Mouse (Mus musculus) heart, adult 9 months (tissue): ENCODE measurements around the gene Olfr481.

ENCODE experiments used
- DNase-seq, 2 experiments: peaks; one replicate each; pipeline ENCODE4 v3.0.0; 2022; ENCODE audit warnings: low spot score in 2 of 2

Olfr481 gene

DNA sequence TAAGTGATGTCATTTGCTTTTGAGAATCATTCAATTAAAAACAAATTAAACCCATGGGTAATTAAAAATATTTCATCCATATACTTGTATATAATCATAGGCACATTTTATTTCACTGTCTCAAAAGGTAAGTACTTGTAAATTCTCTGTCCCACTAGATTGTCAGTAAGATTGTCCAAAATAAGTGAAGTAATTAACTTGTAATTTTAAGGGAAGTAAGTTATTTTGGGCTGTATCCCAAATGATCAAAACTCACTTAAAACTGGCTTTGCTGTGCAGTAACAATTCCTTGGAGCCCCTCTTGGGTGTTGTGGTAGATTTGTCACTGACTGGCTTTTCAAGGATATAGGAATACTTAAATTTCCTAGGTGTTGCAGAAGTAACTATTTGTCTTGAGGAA lies at the start of gene Olfr481:
Olfr481 (plus strand) TSS at position 301 of the 400 bp plus-strand sequence.
- no peak for DNase-seq

DNA sequence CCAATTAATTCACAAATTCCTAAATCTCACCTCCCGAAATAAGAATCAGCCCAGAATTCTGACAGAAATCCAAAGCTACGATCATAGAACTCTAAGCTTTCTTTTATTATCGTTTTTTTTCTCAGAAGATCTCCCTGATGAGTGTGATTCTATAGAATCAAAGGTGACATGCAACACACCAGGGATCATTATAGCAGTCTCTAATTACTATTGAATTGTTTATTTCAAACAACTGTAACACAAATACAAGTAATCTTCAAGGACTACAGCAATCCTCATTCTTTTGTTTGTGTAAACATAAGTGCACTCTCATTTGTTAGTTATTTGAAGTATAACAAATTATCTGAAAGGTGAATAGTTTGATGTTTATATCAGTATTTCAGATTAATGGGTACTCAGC lies 45.8 kb upstream of the Olfr481 start, which contains the start of gene Olfr478:
Olfr478 (minus strand) TSS at position 101 of the 400 bp plus-strand sequence.
- DNase-seq: no peak

DNA sequence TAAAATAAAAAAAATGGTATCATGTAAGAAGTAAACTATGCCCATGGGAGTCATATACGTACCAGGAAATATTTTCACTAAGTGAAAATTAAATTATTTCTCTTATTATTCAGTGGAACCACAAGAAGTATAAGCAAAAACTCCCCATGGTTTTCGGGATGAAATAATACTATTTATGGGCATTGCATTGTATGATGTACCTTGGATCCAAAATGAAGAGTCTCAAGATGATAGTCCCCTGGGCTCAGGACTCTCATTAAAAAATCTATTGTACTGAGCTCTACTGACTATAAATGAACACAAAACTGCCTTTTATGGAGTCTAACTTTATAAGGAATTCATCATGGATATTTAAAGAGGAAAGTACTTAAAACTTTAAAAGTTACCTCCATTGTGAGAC lies 29.3 kb upstream of the Olfr481 start, which contains the start of gene Olfr479:
Olfr479 (plus strand) TSS at position 301 of the 400 bp plus-strand sequence.
- no peak for DNase-seq

DNA sequence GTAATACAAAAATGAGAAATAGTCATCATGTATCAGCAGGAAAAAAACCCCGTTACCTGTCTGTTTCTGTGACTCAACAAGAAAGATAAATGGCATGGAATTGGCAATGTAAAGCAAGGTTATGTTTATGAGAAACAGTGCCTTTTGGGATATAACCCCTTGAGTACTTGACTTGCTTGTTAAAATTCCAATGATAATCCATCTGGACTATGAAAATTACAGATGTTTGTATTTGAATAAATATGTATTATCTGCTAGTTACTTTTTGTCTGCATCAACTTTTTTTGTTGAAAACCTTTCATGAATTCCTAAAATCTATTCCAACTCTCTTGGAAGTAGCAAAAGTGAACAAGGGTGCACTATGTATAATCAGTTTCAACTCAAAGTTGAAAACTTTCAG lies 12.4 kb upstream of the Olfr481 start, which contains the start of gene Olfr480:
Olfr480 (minus strand) TSS at position 101 of the 400 bp plus-strand sequence.
- no peak for DNase-seq

DNA sequence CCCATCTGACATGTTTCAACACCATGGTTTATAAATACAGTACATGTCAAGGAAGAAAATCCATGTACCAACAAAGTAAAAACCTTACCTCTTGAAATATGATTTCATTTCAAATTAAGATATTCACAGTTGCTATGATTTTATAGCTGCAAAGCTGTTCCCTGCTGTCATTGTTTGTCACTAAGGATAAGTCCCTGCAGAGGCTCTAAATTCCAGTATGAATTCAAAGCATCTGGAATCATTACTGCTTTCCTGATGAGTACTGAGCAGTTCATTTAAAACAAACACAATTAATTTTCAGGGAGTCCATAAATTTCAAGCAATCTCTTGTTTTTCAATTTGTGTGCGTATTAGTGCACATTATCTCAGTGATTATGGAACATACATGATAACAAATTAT lies 17.8 kb downstream of the Olfr481 start, which contains the start of gene Olfr482:
Olfr482 (minus strand) TSS at position 101 of the 400 bp plus-strand sequence.
- no peak for DNase-seq

DNA sequence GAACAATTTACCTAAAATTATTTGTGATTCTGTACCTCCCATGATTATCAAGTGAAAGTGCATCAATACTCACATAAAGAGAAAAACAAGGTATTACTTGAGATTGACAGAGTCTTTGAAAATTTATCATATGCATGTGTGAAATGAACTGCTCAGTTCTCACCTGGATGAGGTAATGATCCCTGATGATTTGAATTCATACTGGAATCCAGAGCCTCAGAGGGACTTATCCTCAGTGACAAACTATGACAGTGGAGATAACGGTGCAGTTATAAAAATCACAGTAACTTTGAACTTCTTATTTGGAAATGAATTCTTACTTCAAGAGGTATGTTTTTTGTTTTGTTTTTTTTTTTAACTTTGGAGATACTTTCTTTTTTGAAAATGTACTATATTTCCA lies 20.9 kb downstream of the Olfr481 start, which contains the start of gene Olfr483:
Olfr483 (plus strand) TSS at position 301 of the 400 bp plus-strand sequence.
- DNase-seq: no peak

DNA sequence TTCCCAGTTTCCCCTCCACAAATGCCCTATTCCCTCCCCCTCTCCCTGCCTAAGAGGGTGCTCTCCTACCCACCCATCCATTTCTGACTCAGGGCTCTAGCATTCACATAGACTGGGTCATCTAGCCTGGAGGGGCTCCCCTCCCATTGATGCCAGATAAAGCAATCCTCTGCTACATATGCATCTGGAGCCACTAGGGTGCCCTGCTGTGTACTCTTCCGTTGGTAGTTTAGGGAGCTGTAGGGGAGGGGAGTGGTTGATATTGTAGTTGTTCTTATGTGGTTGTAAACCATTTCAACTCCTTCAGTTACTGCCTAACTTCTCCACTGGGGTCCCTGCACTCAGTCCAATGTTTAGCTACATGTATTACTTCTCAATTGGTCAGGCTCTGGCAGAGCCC lies 41.0 kb downstream of the Olfr481 start:
- no peak for DNase-seq

GRCm38 (mm10) chr7:108121416-108121815 lies 41.8 kb downstream of the Olfr481 start:
- no peak for DNase-seq

DNA sequence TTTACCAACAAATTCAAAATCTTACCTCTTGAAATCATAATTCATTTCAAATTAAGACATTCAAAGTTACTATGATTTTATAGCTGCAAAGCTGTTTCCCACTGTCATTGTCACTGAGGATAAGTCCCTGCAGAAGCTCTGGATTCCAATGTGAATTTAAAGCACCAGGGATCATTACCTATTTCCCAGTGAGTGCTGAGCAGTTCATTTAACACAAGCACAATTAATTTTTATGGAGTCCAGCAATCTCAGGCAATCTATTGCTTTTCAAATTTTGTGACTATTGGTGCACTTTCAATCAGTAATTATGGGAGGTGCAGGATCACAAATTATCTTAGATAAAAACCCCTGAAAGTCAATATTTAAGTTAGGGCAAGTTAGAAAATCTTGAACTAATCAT lies 47.7 kb downstream of the Olfr481 start, which contains the start of gene Olfr484:
Olfr484 (minus strand) TSS at position 101 of the 400 bp plus-strand sequence.
- no peak for DNase-seq
